Mouse (Mus musculus) right cerebral cortex, postnatal 4 days (tissue): ENCODE results near the gene Gm17093.
"Not testable (repeated sequence)": the region's sequence is repeated elsewhere in the genome, so short reads cannot be mapped to it uniquely, and the experiment has no call there.

Experiments used
- DNase-seq: peaks from one replicate; pipeline ENCODE4 v3.0.0-alpha.2; 2022

Gm17093 gene

GRCm38 (mm10) chr14:44517976-44518375, at the start of gene Gm17093:
Gm17093 (plus strand) TSS chr14:44518276.
- not testable (repeated sequence) for DNase-seq

GRCm38 (mm10) chr14:44492163-44492562, 25.9 kb upstream of the Gm17093 start, which contains the start of gene BC061237:
BC061237 (plus strand) TSS chr14:44492463.
- not testable (repeated sequence) for DNase-seq

GRCm38 (mm10) chr14:44547961-44548360, 29.9 kb downstream of the Gm17093 start:
- DNase-seq, result not testable (repeated sequence)
